Mouse (Mus musculus) thymus, postnatal 0 days (tissue): ENCODE results near the gene Olfr1253. TPM values are rescaled to one million over a fixed set of nuclear protein-coding genes. Genes with fewer than 3 reads are reported as not detected.

Experiments
- DNase-seq: peaks from one replicate; pipeline ENCODE4 v3.0.0-alpha.2; 2015; ENCODE audit warnings: low spot score
- polyA plus RNA-seq: library from polyadenylated mRNA; unstranded; fragments of >200 nt; fragmentation: Nextera tagmentation; extraction: Ambion mirVana; gene quantifications from 2 replicates; pipeline ENCODE4 v1.2.1, GENCODE M21; 2015

Olfr1253 gene
- polyA plus RNA-seq = not detected in 2 replicates

- DNase-seq = no peak
Measured at GRCm38 (mm10) chr2:89756990-89757389, at the start of gene Olfr1253. Gene Olfr1253, minus strand, starts transcription at chr2:89757090.

- no peak for DNase-seq
Measured at GRCm38 (mm10) chr2:89799583-89799982, 42.7 kb upstream of the Olfr1253 start.

GRCm38 (mm10) chr2:89793519-89793918, 36.6 kb upstream of the Olfr1253 start, which contains the start of gene Olfr1254:
Gene Olfr1254, minus strand, starts transcription at chr2:89793619.
- DNase-seq = no peak

- DNase-seq = no peak
Measured at GRCm38 (mm10) chr2:89724912-89725311, 32.0 kb downstream of the Olfr1253 start, which contains the start of gene Olfr1252. Gene Olfr1252, minus strand, starts transcription at chr2:89725012.

Other genes with a start within 250 kb of the Olfr1253 start
- not detected in 2 replicates for gene Olfr1243, start 225.6 kb downstream of the Olfr1253 start, polyA plus RNA-seq
- not detected in 2 replicates for gene Olfr1245, start 178.6 kb downstream of the Olfr1253 start, polyA plus RNA-seq
- gene Olfr1246, start 163.9 kb downstream of the Olfr1253 start, polyA plus RNA-seq = not detected in 2 replicates
- not detected in 2 replicates for gene Olfr1247, start 143.0 kb downstream of the Olfr1253 start, polyA plus RNA-seq
- not detected in 2 replicates for gene Olfr1248, start 138.8 kb downstream of the Olfr1253 start, polyA plus RNA-seq
- not detected in 2 replicates for gene Olfr1249, start 122.1 kb downstream of the Olfr1253 start, polyA plus RNA-seq
- gene Olfr1250, start 95.6 kb downstream of the Olfr1253 start, polyA plus RNA-seq = not detected in 2 replicates
- not detected in 2 replicates for gene Olfr1251, start 85.2 kb downstream of the Olfr1253 start, polyA plus RNA-seq
- not detected in 2 replicates for gene Olfr1252, start 32.1 kb downstream of the Olfr1253 start, polyA plus RNA-seq
- not detected in 2 replicates for gene Olfr1254, start 36.5 kb upstream of the Olfr1253 start, polyA plus RNA-seq
- not detected in 2 replicates for gene Olfr1255, start 55.0 kb upstream of the Olfr1253 start, polyA plus RNA-seq
- not detected in 2 replicates for gene Olfr1256, start 84.5 kb upstream of the Olfr1253 start, polyA plus RNA-seq
- gene Olfr48, start 91.1 kb upstream of the Olfr1253 start, polyA plus RNA-seq = not detected in 2 replicates
- gene Olfr1257, start 121.3 kb upstream of the Olfr1253 start, polyA plus RNA-seq = not detected in 2 replicates
- not detected in 2 replicates for gene Olfr1258, start 170.2 kb upstream of the Olfr1253 start, polyA plus RNA-seq
- gene Olfr1259, start 191.6 kb upstream of the Olfr1253 start, polyA plus RNA-seq = not detected in 2 replicates
- gene Olfr1260, start 217.2 kb upstream of the Olfr1253 start, polyA plus RNA-seq = not detected in 2 replicates
- not detected in 2 replicates for gene Olfr1261, start 234.1 kb upstream of the Olfr1253 start, polyA plus RNA-seq
- gene Olfr1262, start 243.1 kb upstream of the Olfr1253 start, polyA plus RNA-seq = not detected in 2 replicates